Mouse (Mus musculus): Measurements from ENCODE around the gene Ak3.
"Not testable (repeated sequence)": the region's sequence is repeated elsewhere in the genome, so short reads cannot be mapped to it uniquely, and the experiment has no call there.

Ak3 gene

DNA sequence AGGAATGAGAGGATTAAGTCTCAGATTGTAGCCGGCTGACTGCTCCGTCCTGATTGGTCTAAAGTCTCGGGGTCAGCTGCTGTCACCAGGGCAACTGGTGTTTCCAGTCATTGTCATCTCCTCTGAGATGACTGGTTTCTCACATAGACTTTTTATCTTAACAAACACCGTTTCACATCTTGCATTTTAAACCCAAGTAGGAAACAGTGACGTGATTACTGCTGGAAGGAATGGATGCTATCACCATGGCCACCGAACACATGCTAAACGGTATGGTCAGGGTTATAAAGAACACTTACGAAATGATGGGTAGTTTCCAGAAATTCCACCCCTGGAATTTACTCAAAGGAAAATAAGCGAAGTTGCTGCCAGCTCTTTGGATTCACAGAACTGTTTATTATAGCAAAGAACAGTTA lies 3.4 kb downstream of the Ak3 start:
- DNase-seq (ENCODE audit: low spot score in 2 of 2), result no peak

DNA sequence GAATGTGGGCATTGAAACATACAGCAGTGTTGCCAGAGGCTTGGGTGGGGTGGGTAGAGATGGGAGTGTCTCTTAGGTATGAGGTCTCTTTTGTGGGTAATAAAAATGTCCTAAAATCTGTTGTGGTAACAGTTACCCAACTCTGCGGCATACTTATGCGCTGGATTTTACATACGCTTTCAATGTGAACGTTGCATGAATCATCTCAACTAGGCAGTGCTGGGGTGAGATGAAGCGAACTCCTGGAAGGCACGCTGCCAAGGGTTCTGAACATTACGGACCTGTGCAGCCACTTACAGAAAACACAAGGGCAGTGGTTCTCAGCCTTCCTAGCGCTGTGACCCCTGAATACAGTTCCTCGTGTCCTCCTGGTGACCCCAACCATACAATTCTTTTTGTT lies 5.1 kb downstream of the Ak3 start:
- no peak for DNase-seq (ENCODE audit: low spot score in 2 of 2)

DNA sequence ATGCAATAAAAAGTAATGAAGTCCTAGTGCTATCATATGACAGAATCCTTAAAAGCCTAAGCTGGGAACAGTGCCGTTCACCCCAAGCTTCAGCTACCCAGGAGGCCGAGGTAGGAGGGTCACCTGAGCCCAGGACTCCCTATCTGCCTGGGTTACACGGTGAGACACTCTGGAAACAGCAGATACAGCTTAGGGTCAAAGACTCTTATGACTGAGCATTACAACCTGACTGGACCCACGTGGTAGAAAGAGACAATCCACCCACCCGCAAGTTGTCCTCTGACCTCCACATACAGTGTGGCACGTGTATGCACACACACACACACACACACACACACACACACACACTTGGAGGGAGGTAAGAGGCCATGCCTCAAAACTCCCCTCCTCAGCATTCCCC lies 5.6 kb downstream of the Ak3 start:
- no peak for DNase-seq (ENCODE audit: low spot score in 2 of 2)

DNA sequence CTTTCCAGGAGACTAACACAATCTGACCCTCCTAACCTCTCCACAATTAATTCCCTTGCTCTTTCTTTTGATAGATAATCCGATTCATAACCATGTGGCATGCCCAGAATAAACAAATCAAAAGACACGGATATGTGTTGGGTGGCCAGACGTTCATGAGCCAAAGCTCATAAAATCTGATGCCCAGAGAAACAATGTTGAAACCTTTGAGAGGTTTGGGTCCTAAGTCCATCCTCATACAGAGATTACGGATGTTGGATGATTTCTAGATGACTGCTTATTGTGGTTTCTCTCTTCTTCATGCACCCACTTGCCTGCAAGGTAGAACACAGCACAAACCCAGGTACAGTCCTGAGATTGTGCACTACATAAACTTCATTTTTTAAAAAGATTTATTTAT lies 7.6 kb downstream of the Ak3 start:
- DNase-seq (ENCODE audit: low spot score in 2 of 2), result no peak

DNA sequence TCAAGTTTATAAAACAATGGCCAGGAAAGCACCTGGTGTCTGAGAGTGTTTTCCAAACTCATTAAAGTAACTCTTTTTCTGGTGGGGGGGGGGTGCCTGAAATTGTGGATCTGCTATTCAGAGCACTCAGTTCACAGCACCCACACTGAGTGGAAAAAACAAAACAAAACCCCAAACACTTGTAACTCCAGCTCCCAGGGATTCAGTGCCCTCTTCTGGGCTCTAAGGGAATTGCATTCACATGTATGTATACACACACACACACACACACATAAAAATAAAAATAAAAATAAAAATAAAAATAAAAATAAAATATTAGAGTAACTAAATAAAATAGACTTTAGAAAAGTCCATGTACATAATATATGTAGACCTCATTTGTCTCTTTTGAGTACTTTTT lies 8.4 kb downstream of the Ak3 start:
- DNase-seq (ENCODE audit: low spot score in 2 of 2), result no peak

DNA sequence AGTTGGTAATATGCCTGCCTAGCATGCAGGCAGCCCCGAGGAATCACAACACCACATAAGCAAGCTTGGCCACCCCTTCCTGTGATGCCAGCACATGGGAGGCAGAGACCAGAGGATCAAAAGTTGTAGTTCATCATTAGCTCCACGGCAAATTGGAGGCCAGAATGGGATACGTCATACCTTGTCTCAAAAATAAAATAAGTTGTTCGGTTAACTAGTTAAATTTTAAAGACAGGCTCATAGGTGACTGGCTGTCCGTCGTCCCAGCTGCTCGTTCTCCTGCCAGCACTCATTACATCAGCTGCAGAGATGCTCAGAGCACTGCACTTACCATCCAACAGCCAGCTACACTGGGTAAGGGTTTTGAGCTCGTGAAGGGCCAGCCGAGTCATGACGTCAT lies 10.2 kb downstream of the Ak3 start:
- DNase-seq (ENCODE audit: low spot score in 2 of 2), result no peak

DNA sequence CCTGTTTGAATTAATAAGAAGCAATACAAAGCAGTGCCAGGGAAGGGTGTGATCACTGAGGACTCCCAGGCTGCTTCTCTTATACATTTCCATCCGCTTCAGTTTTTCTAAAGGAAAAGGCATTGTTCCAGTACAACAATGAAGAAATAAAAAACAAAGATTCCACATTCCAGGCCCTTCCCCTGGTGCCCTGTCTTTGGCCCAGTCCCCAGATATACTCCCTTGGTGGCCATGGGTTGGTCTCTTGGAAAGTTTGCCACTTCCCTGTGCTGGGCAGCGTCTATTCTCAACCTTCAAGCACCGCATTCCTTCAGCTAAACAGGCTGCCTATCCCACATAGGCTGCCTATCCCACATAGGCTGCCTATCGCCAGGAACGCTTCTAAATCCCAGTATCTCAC lies 10.7 kb downstream of the Ak3 start:
- DNase-seq (ENCODE audit: low spot score in 2 of 2), result no peak

DNA sequence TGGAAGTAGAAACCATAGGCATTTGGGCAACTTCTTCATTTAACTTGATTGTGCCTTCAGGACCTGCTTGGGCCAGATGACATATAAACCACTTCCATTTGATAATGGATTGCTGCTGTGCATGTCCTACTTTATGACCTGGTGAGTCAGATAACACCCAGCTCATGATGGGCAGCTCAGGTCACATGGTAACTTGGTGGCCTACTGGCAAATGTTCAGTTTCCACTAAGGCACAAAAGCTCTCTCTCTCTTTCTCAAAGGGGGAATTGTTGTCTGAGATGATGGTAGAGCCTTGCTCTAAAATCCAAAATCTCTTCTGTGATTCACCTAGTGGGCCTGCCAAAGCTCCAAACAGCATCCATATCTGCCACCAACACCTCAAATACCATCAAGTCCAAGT lies 15.1 kb downstream of the Ak3 start:
- no peak for DNase-seq (ENCODE audit: low spot score in 2 of 2)

DNA sequence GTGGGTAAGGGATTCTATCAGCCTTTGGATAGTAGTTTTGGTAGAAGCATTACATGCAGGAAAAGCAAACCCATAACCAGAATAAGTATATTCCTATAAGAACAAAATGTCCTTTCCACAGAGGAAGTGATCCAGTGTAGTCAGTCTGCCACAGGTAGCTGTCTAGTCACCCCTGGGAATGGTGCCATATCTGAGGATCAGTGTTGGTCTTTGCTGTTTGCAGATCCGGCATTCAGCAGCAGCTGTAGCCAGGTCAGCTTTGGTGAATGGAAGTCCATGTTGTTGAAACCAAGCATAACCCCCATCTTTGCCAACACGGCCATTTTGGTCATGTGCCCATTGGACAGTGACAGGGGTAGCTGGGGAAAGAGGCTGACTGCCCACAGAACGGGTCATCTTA lies 16.0 kb downstream of the Ak3 start:
- no peak for DNase-seq (ENCODE audit: low spot score in 2 of 2)

DNA sequence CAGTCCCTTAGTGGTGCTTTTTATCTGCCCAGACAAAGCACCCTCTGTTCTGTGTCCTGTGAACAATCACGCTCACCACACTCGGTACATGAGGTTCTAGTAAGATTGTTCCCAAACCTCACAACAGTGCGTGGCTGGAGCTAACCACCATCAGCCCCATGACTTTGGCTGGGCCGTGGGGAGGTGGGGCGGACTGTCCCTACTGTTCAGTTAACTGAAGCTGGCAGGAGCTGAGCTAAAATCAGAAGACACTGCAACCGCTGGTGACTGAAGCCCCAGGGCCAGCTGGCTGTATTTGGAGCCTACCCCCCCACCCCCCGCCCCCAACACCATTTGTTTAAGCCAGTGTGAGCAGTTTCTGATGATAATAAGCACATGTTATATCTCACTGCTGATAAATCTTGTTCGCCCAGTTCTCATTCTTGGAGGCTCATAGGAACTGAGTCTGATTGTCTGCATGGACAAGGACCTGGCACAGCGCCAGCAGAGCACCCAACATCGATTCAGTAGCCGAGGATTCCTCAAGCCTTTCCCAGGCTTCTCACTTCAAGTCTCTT lies 23.3 kb downstream of the Ak3 start:
- DNase-seq (ENCODE audit: low spot score in 2 of 2), result no peak

DNA sequence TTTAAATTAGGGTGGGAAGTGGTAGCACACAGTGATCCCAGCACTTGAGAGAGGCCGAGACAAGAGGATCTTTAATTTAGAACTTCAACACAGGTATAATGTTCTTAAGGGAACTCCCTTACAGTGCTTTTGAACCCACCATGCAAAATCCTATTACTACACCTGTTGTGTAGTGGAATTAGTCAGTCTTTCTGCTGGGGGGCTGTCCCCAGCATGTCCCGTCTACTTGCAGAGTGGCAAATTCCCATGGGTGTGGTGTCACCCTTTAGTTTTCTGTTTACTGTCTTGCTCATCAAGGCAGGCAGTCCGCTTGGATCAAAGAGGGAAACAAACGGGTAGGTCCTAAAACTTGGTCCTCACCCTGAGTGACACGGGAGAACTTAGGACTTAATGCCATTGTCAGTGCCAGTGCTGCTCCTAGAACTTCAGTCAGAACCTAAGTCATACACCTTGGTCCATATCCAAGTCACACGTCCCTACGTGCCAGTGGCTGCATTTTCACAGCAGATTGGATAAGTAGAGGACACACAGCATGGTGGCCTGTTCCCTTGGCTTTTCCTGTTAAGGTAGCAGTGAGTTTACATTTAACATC lies 25.9 kb downstream of the Ak3 start:
- DNase-seq (ENCODE audit: low spot score in 2 of 2), result no peak

DNA sequence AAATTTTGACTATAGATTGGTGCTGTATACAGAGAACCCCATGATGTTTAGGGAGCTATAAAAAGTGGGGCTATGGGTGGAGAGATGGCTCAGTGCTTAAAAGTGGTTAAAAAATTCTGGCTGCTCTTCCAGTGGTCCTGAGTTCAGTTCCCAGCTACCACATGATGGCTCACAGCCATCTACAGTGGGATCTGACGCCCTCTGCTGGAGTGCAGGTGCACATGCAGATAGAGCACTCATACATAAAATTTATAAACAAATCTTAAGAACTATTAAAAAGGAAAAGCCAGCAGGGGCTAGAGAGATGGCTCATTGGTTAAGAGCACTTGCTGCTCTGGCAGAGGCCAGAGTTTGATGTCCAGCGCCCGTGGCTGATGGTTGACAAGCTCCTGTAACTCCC lies 28.1 kb downstream of the Ak3 start:
- no peak for DNase-seq (ENCODE audit: low spot score in 2 of 2)

DNA sequence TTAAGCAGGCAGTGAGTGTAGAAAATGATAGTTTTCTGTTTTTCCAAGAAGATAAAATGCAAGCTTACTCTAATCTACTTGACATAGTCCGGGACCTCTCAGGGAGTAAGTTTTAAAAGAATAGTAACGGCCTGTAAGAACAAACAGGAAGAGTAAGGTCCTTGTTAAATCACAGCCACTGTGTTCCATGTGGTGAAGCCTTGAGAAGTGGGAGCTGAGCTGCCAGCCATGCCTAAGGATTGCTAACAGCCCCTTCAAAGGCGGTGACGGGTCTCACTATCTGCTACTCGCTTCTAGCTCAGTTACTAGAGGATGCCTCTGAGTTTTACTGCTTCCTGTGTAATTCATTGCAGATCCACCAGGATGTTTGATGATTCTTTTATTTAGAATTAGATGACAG lies 31.0 kb downstream of the Ak3 start:
- DNase-seq (ENCODE audit: low spot score in 2 of 2), result no peak

DNA sequence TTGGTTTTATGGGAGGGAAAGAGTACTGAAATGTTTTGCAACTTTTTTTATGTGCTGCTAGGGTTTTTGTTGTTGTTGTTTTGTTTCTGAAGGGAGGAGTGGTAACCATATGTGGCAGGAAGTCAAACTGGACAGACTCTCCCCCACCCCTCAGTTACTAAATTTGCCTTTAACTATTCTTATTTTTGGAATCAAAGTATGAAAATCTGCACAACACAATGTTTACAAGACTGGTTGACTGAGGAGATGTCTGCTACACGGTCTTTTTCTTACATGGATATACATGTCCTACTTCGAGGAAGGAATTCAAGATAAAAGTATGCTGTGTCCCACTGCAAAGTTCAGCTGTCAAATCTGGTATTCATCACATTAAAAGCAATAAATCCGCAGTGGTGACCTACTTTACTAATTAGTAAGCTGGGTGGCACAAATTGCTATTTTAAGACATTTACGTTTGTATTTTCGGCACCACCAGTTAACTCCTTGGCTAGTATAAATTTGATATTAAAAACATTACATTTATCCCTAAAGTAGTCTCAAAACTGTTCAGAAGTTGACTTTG lies 31.5 kb downstream of the Ak3 start:
- DNase-seq (ENCODE audit: low spot score in 2 of 2), result no peak

DNA sequence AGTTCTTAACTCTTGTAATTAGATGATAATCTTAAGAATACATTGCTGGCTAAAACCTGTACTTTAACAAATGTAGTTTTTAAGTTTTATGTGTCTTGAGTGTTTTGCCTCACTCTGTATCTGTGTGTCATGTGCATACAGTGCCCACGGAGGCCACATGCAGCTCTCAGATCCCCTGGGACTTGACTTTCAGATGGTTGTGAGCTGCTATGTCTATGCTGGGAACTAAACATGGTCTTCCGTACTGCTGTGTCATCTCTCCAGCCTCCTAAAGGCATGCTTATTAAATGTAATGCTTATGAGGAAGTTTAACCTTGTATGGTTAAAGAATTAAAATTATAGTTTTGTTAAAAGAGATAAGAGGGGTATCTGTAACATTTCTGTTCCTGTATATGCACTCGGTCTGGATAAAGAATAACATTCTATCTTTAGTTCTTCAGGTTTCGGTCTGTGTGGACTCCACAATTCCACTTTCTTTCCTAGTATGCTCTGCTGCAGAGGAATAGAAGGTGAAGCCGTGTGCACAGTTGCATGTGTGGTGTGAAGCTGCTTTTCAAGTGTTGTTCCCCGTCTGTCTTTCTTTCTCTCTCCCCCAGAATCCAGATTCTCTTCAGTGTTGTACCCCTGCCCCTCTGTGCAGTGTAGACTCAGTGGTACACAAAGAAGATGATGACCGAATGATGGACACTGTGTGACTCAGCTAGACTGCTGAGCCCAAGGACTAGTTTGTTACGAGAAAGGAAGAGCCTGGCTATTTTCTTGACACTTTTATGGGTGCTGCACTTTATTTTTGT lies 32.2 kb downstream of the Ak3 start:
- no peak for DNase-seq (ENCODE audit: low spot score in 2 of 2)

DNA sequence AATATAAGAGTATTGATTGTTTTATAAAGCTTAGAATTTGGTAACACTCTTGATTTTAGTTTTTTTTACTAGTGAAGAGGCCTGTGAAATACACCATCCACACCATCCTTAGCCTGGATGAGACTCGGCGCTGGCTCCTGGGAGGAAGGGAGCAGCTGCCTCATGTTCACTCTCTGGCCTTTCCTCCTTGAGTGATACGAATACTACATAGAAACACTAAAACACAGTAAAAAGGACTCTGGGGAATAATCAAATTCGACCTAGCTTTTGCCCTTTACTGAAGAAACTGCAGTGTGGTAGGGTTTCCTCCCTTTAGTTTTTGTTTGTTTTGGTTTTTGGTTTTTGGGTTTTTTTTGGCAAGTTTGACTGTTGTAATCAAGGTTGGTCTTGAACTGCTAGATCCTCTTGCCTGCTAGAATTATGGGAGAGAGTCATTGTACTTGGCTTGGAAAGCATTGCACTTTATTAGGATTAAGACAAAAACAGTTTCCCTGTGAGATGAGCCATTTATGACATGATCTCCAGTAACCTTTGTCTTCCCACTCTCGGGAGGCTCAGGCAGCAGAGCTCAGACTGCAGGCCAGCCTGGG lies 33.2 kb downstream of the Ak3 start:
- no peak for DNase-seq (ENCODE audit: low spot score in 2 of 2)

DNA sequence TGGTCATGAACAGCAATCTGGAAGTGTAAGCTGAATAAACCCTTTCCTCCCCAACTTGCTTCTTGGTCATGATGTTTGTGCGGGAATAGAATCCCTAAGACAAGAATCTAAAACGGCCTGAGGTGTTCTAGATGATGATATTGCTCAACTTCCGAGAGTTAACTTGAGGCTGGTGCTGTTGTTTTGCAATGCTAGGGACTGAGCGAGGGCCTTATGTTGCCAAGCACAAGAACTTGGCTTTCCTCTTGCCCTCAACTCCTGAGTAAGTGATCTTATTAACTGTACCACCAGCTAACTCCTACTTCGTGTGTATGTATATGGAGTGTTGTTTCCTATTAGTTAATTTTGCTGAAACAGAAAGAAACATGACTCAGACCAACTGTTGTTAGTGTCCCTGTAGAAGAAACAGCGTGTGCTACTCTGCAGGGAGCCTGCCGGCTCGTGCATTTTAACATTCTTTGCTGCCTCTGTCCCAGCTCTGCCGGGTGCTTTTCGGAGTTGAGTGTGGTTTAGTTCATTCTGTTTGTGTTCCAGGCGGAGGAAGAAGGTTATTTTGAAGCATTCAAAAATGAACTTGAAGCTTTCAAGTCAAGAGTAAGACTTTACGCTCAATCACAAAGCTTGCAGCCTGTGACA lies 36.3 kb downstream of the Ak3 start:
- DNase-seq (ENCODE audit: low spot score in 2 of 2), result no peak

DNA sequence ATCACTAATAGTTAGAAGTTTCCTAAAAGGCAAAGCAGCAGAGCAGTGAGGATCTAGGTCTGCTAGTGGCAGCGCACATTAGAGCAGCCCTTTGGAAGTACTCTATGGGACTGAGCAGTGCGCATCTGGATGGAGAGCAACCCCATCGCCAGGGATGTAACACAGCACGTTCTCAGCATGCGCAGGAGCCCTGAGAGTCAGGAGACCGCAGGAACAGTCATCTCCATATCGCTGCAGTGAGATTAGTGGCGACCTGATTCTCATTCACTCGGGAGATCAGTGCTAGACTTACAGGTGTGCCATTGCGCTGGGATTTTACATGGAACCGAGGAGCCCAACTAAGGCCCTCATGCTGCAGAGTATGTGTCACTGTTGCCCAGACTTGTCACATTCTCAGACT lies 38.7 kb downstream of the Ak3 start:
- no peak for DNase-seq (ENCODE audit: low spot score in 2 of 2)

DNA sequence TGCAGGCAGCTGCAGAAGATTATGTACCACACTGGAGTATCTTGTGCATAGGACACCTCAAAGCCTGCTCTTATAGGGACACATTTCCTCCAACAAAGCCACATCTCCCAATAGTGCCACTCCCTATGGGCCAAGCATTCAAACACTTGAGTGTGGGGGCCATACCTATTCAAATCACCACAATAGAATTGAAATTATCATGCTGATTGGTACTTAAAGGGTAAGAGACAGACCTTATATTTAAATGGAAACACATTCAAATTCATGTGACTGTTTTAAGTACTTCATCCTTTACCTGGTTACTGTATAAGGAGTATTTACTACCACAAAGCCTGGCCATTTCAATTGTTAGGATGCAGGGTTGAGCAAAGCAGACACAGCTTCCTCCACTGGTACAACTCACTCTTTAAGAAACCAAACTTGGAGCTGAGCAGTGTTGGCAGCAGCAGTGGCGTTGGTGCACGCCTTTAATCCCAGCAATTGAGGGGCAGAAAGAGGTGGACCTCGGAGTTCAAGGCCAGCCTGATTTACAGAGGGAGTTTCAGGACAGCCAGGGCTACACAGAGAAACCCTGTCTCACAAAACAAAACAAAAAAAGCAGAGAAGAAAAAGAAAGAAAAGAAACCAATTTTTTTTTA lies 39.6 kb downstream of the Ak3 start:
- DNase-seq (ENCODE audit: low spot score in 2 of 2), result no peak

DNA sequence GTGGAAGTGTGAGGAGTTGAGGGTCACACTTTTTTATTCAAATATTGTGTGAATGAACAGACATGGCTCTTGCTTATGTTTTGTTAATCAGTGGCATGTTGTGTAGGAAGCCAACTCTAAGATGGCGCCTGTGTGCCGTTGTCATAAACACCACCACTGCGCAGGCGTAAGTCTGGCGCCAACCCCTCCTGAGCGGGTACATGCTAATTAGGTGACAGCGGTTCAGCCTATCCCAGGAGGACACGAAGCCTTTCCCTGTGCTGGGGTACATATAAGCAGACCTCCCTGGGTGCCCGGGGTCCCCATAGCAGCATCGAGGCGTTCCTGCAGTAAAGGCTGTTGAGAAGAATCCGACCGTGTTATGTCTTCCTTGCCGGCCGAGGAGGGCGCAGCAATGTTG lies 47.4 kb downstream of the Ak3 start:
- DNase-seq (ENCODE audit: low spot score in 2 of 2), result not testable (repeated sequence)

DNA sequence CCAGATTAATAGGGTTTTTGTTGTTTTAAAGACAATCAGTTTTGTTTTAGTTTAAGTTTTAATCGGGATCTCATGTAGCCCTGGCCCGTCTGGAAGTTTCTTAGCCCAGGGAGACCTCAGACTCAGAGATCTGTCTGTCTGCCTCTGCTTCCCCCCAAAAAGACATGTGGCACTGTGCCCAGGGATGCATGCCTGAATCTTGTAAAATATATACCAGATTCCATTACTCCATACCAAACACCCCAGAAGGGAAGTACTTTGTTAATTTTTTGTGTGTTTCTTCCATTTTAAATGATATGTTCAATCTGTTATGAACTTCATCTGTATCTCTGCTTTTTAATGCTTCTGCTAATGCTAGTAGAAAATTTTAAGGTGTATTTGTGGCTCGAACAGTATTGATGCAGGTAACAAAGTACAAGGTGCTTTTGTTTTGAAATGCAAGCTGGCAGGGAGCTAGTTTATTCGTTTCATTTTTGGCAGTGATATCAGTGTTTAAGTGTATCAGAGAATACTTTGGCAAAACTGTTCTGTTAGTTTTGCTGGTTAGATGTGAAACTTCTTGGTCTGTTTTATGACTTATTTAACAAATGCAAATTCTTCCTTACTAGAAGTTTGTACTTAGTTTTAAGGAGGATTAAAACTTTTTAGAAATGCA lies 49.7 kb downstream of the Ak3 start:
- no peak for DNase-seq (ENCODE audit: low spot score in 2 of 2)

Measured in spleen, postnatal 36 days (tissue).